Mouse (Mus musculus): ENCODE measurements around the gene Drc3.
A peak's percentile ranks its signal among the peaks of the same experiment; 100 is the strongest.
"Not testable (repeated sequence)": the region's sequence is repeated elsewhere in the genome, so short reads cannot be mapped to it uniquely, and the experiment has no call there.

Gene Drc3

GRCm38 (mm10) chr11:60391346-60391745 is 38.2 kb downstream of the Drc3 start:
- no peak for DNase-seq (ENCODE audit: low spot score)

GRCm38 (mm10) chr11:60396546-60396945 is 43.4 kb downstream of the Drc3 start:
- no peak for DNase-seq (ENCODE audit: low spot score)

GRCm38 (mm10) chr11:60397172-60397571 is 44.0 kb downstream of the Drc3 start:
- no peak for DNase-seq (ENCODE audit: low spot score)

- DNase-seq (ENCODE audit: low spot score) = no peak
These were observed 53.5 kb downstream of the Drc3 start for GRCm38 (mm10) chr11:60406606-60407005.

- DNase-seq (ENCODE audit: low spot score) = no peak
These were observed 59.0 kb downstream of the Drc3 start for GRCm38 (mm10) chr11:60412173-60412572.

GRCm38 (mm10) chr11:60412921-60413320 is 59.8 kb downstream of the Drc3 start:
- DNase-seq (ENCODE audit: low spot score) = no peak

- peak; percentile 18 for DNase-seq (ENCODE audit: low spot score)
These were observed 63.4 kb downstream of the Drc3 start for GRCm38 (mm10) chr11:60416590-60416962.

- DNase-seq (ENCODE audit: low spot score) = peak; percentile 93
These were observed 64.0 kb downstream of the Drc3 start, which contains the start of gene Gid4 for GRCm38 (mm10) chr11:60416963-60417716. Gene Gid4, plus strand, starts transcription at chr11:60417145.

- no peak for DNase-seq (ENCODE audit: low spot score)
These were observed 64.8 kb downstream of the Drc3 start, which contains the start of gene Atpaf2 for GRCm38 (mm10) chr11:60417717-60418472. Gene Atpaf2, minus strand, starts transcription at chr11:60418457.

- no peak for DNase-seq (ENCODE audit: low spot score)
These were observed 65.3 kb downstream of the Drc3 start for GRCm38 (mm10) chr11:60418473-60418803.

- DNase-seq (ENCODE audit: low spot score) = no peak
These were observed 69.0 kb downstream of the Drc3 start for GRCm38 (mm10) chr11:60422046-60422668.

GRCm38 (mm10) chr11:60423006-60423405 is 69.9 kb downstream of the Drc3 start:
- no peak for DNase-seq (ENCODE audit: low spot score)

GRCm38 (mm10) chr11:60426417-60426816 is 73.3 kb downstream of the Drc3 start:
- no peak for DNase-seq (ENCODE audit: low spot score)

- no peak for DNase-seq (ENCODE audit: low spot score)
These were observed 74.5 kb downstream of the Drc3 start for GRCm38 (mm10) chr11:60427628-60428027.

GRCm38 (mm10) chr11:60433501-60433900 is 80.4 kb downstream of the Drc3 start:
- no peak for DNase-seq (ENCODE audit: low spot score)

GRCm38 (mm10) chr11:60435133-60435532 is 82.0 kb downstream of the Drc3 start:
- no peak for DNase-seq (ENCODE audit: low spot score)

GRCm38 (mm10) chr11:60436618-60437017 is 83.5 kb downstream of the Drc3 start:
- DNase-seq (ENCODE audit: low spot score) = no peak

GRCm38 (mm10) chr11:60439621-60440020 is 86.5 kb downstream of the Drc3 start:
- not testable (repeated sequence) for DNase-seq (ENCODE audit: low spot score)

- no peak for DNase-seq (ENCODE audit: low spot score)
These were observed 87.0 kb downstream of the Drc3 start for GRCm38 (mm10) chr11:60440176-60440575.

GRCm38 (mm10) chr11:60442896-60443295 is 89.8 kb downstream of the Drc3 start:
- no peak for DNase-seq (ENCODE audit: low spot score)

Measured in urinary bladder, postnatal 10 days (tissue).